Mouse (Mus musculus): ENCODE measurements around the gene Ppp1r13l. TPM values are rescaled to one million over a fixed set of nuclear protein-coding genes. Genes with fewer than 3 reads are reported as not detected.

Ppp1r13l gene
- polyA plus RNA-seq, 1 experiment from 2014 or later = 4.9 TPM

GRCm38 (mm10) chr7:19319906-19320305 is 39.6 kb upstream of the Ppp1r13l start:
- under 1% methylated on average over 41 of the region's 41 CpGs for WGBS
- ATAC-seq (replicated peaks; ENCODE audit: low FRiP score, low TSS enrichment, low read depth) = peak; percentile 91
- peak overlapping the region; percentile 38; the same call in 1 of the 2 replicates for H3K27ac ChIP-seq (ENCODE audit: low read depth)
- peak overlapping the region; percentile 67 for H3K9ac ChIP-seq (ENCODE audit: low read length)
- peak; percentile 97 for DNase-seq (ENCODE audit: low spot score)
- H3K9me3 ChIP-seq (ENCODE audit: control insufficient read depth, low read length) = no peaks in the 10 kb centered on the region
- H3K4me3 ChIP-seq (ENCODE audit: low read depth, low read length) = peak overlapping the region; percentile 47
- H3K36me3 ChIP-seq (ENCODE audit: control insufficient read depth, insufficient read depth, low read length) = no peaks in the 10 kb centered on the region
- H3K4me1 ChIP-seq (replicated peaks; ENCODE audit: control insufficient read depth, insufficient read depth, low read length) = peaks cover 5% of the 10 kb centered on the region; the same call in 1 of the 2 replicates
- H3K4me2 ChIP-seq (ENCODE audit: low read length) = peak overlapping the region; percentile 78
- H3K27me3 ChIP-seq (replicated peaks; ENCODE audit: control insufficient read depth, insufficient read depth, low read length) = peaks cover 23% of the 10 kb centered on the region; the same call in 1 of the 2 replicates

- Histone ChIP-seq H3K9ac (ENCODE audit: low read length) (0 out of 2 replicates have a peak overlapping the region, but pooled peaks have one; percentile 29), H3K4me2 (ENCODE audit: low read length) (peak overlapping the region; percentile 78), H3K4me1 (replicated peaks; ENCODE audit: control insufficient read depth, insufficient read depth, low read length) (peaks cover 5% of the 10 kb centered on the region), H3K4me3 (ENCODE audit: low read depth, low read length) (0 out of 2 replicates have a peak overlapping the region, but pooled peaks have one; percentile 47), H3K9me3 (ENCODE audit: control insufficient read depth, low read length) (no peaks in the 10 kb centered on the region), H3K27ac (ENCODE audit: low read depth) (no peak overlapping the region), H3K27me3 (replicated peaks; ENCODE audit: control insufficient read depth, insufficient read depth, low read length) (peaks cover 22% of the 10 kb centered on the region; the same call in 1 of the 2 replicates), H3K36me3 (ENCODE audit: control insufficient read depth, insufficient read depth, low read length) (no peaks in the 10 kb centered on the region)
- ATAC-seq (replicated peaks; ENCODE audit: low FRiP score, low TSS enrichment, low read depth) (no peak), DNase-seq (ENCODE audit: low spot score) (no peak)
- 41% methylated on average over 7 of the region's 7 CpGs for WGBS
Measured at GRCm38 (mm10) chr7:19320637-19321036, 38.9 kb upstream of the Ppp1r13l start.

- no peaks in the 10 kb centered on the region for H3K36me3 ChIP-seq (ENCODE audit: control insufficient read depth, insufficient read depth, low read length)
- no peaks in the 10 kb centered on the region for H3K9me3 ChIP-seq (ENCODE audit: control insufficient read depth, low read length)
- ATAC-seq (replicated peaks; ENCODE audit: low FRiP score, low TSS enrichment, low read depth) = no peak
- 44% methylated on average over 5 of the region's 5 CpGs for WGBS
- H3K4me1 ChIP-seq (replicated peaks; ENCODE audit: control insufficient read depth, insufficient read depth, low read length) = peaks cover 8% of the 10 kb centered on the region
- H3K27ac ChIP-seq (ENCODE audit: low read depth) = no peak overlapping the region
- no peak overlapping the region for H3K4me2 ChIP-seq (ENCODE audit: low read length)
- DNase-seq (ENCODE audit: low spot score) = no peak
- H3K27me3 ChIP-seq (replicated peaks; ENCODE audit: control insufficient read depth, insufficient read depth, low read length) = peaks cover 14% of the 10 kb centered on the region; the same call in 1 of the 2 replicates
- no peak overlapping the region for H3K4me3 ChIP-seq (ENCODE audit: low read depth, low read length)
- no peak overlapping the region for H3K9ac ChIP-seq (ENCODE audit: low read length)
Measured at GRCm38 (mm10) chr7:19321464-19321863, 38.1 kb upstream of the Ppp1r13l start.

GRCm38 (mm10) chr7:19322489-19322888 is 37.1 kb upstream of the Ppp1r13l start:
- no peak for ATAC-seq (replicated peaks; ENCODE audit: low FRiP score, low TSS enrichment, low read depth)
- no peak overlapping the region for H3K27ac ChIP-seq (ENCODE audit: low read depth)
- WGBS = 42% methylated on average over 9 of the region's 9 CpGs

GRCm38 (mm10) chr7:19324221-19324620 is 35.3 kb upstream of the Ppp1r13l start:
- Histone ChIP-seq H3K4me3 (ENCODE audit: low read depth, low read length) (no peak overlapping the region), H3K27me3 (replicated peaks; ENCODE audit: control insufficient read depth, insufficient read depth, low read length) (0 out of 2 replicates have a peak, but pooled peaks cover 4% of the 10 kb centered on the region), H3K9me3 (ENCODE audit: control insufficient read depth, low read length) (no peaks in the 10 kb centered on the region), H3K27ac (ENCODE audit: low read depth) (no peak overlapping the region), H3K4me2 (ENCODE audit: low read length) (no peak overlapping the region), H3K9ac (ENCODE audit: low read length) (no peak overlapping the region), H3K36me3 (ENCODE audit: control insufficient read depth, insufficient read depth, low read length) (no peaks in the 10 kb centered on the region), H3K4me1 (replicated peaks; ENCODE audit: control insufficient read depth, insufficient read depth, low read length) (peaks cover 18% of the 10 kb centered on the region)
- no peak for ATAC-seq (replicated peaks; ENCODE audit: low FRiP score, low TSS enrichment, low read depth)
- 88% methylated on average over 11 of the region's 11 CpGs for WGBS
- DNase-seq (ENCODE audit: low spot score) = no peak

More at GRCm38 (mm10) chr7:19322489-19322888, 37.1 kb upstream of the Ppp1r13l start:
- Histone ChIP-seq H3K4me3 (ENCODE audit: low read depth, low read length) (no peak overlapping the region), H3K4me1 (replicated peaks; ENCODE audit: control insufficient read depth, insufficient read depth, low read length) (peaks cover 16% of the 10 kb centered on the region), H3K36me3 (ENCODE audit: control insufficient read depth, insufficient read depth, low read length) (no peaks in the 10 kb centered on the region), H3K9ac (ENCODE audit: low read length) (no peak overlapping the region), H3K9me3 (ENCODE audit: control insufficient read depth, low read length) (no peaks in the 10 kb centered on the region), H3K4me2 (ENCODE audit: low read length) (no peak overlapping the region), H3K27me3 (replicated peaks; ENCODE audit: control insufficient read depth, insufficient read depth, low read length) (peaks cover 14% of the 10 kb centered on the region; the same call in 1 of the 2 replicates)
- no peak for DNase-seq (ENCODE audit: low spot score)

GRCm38 (mm10) chr7:19325262-19326199 is 34.0 kb upstream of the Ppp1r13l start:
- Histone ChIP-seq H3K9ac (ENCODE audit: low read length) (0 out of 2 replicates have a peak overlapping the region, but pooled peaks have one; percentile 57), H3K27ac (ENCODE audit: low read depth) (no peak overlapping the region), H3K36me3 (ENCODE audit: control insufficient read depth, insufficient read depth, low read length) (no peaks in the 10 kb centered on the region), H3K4me3 (ENCODE audit: low read depth, low read length) (no peak overlapping the region), H3K4me2 (ENCODE audit: low read length) (peak overlapping the region; percentile 77), H3K4me1 (replicated peaks; ENCODE audit: control insufficient read depth, insufficient read depth, low read length) (peaks cover 14% of the 10 kb centered on the region), H3K9me3 (ENCODE audit: control insufficient read depth, low read length) (no peaks in the 10 kb centered on the region), H3K27me3 (replicated peaks; ENCODE audit: control insufficient read depth, insufficient read depth, low read length) (0 out of 2 replicates have a peak, but pooled peaks cover 4% of the 10 kb centered on the region)
- ATAC-seq (replicated peaks; ENCODE audit: low FRiP score, low TSS enrichment, low read depth) (no peak), DNase-seq (ENCODE audit: low spot score) (no peak)
- WGBS = 70% methylated on average over 21 of the region's 21 CpGs

- under 1% methylated on average over 19 of the region's 20 CpGs for WGBS
- H3K27me3 ChIP-seq (replicated peaks; ENCODE audit: control insufficient read depth, insufficient read depth, low read length) = 0 out of 2 replicates have a peak, but pooled peaks cover 4% of the 10 kb centered on the region
Measured at GRCm38 (mm10) chr7:19326359-19326758, 33.2 kb upstream of the Ppp1r13l start.

GRCm38 (mm10) chr7:19327128-19327527 is 32.4 kb upstream of the Ppp1r13l start:
- 1% methylated on average over 22 of the region's 22 CpGs for whole genome bisulfite sequencing
- Histone ChIP-seq H3K36me3 (ENCODE audit: control insufficient read depth, insufficient read depth, low read length) (no peaks in the 10 kb centered on the region), H3K9ac (ENCODE audit: low read length) (peak overlapping the region; percentile 57), H3K27me3 (replicated peaks; ENCODE audit: control insufficient read depth, insufficient read depth, low read length) (0 out of 2 replicates have a peak, but pooled peaks cover 4% of the 10 kb centered on the region), H3K4me1 (replicated peaks; ENCODE audit: control insufficient read depth, insufficient read depth, low read length) (peaks cover 14% of the 10 kb centered on the region), H3K4me2 (ENCODE audit: low read length) (peak overlapping the region; percentile 77), H3K9me3 (ENCODE audit: control insufficient read depth, low read length) (no peaks in the 10 kb centered on the region), H3K27ac (ENCODE audit: low read depth) (peak overlapping the region; percentile 92), H3K4me3 (ENCODE audit: low read depth, low read length) (peak overlapping the region; percentile 41)
- DNase-seq (ENCODE audit: low spot score) = peak; percentile 91
- ATAC-seq (replicated peaks; ENCODE audit: low FRiP score, low TSS enrichment, low read depth) = peak; percentile 59

More at GRCm38 (mm10) chr7:19326359-19326758, 33.2 kb upstream of the Ppp1r13l start:
- H3K9ac ChIP-seq (ENCODE audit: low read length) = peak overlapping the region; percentile 57
- ATAC-seq (replicated peaks; ENCODE audit: low FRiP score, low TSS enrichment, low read depth) = peak; percentile 72
- H3K9me3 ChIP-seq (ENCODE audit: control insufficient read depth, low read length) = no peaks in the 10 kb centered on the region
- H3K4me2 ChIP-seq (ENCODE audit: low read length) = peak overlapping the region; percentile 77
- H3K27ac ChIP-seq (ENCODE audit: low read depth) = peak overlapping the region; percentile 92
- peaks cover 14% of the 10 kb centered on the region for H3K4me1 ChIP-seq (replicated peaks; ENCODE audit: control insufficient read depth, insufficient read depth, low read length)
- peak overlapping the region; percentile 41 for H3K4me3 ChIP-seq (ENCODE audit: low read depth, low read length)
- peak; percentile 91 for DNase-seq (ENCODE audit: low spot score)
- H3K36me3 ChIP-seq (ENCODE audit: control insufficient read depth, insufficient read depth, low read length) = no peaks in the 10 kb centered on the region

Measured in intestine, embryonic 14.5 days (tissue).